Mouse (Mus musculus) G1E (cell line): Measurements from ENCODE around the gene Gpc2. TPM values are rescaled to one million over a fixed set of nuclear protein-coding genes. Genes with fewer than 3 reads are reported as not detected.

Source experiments
- ATAC-seq: 2 replicates; pipeline ENCODE4 v1.8.0; 2016; ENCODE audit warnings: mild to moderate bottlenecking; ENCODE audit not compliant: insufficient number of reproducible peaks, poor library complexity, low FRiP score, severe bottlenecking; ENCODE audit errors: extremely low read depth
- DNase-seq: peaks from one replicate; pipeline ENCODE4 v3.0.0; 2012; ENCODE audit warnings: low spot score
- H3K27me3 ChIP-seq: 2 replicates; pipeline ENCODE4 v1.6.1; 2012; ENCODE audit warnings: mild to moderate bottlenecking, low read length, inconsistent platforms; ENCODE audit not compliant: insufficient read depth
- H3K36me3 ChIP-seq: replicated peaks from 2 replicates; pipeline ENCODE3; 2012; ENCODE audit warnings: mild to moderate bottlenecking, inconsistent platforms
- H3K4me1 ChIP-seq: 2 replicates; pipeline ENCODE4 v1.6.1; 2012; ENCODE audit warnings: low read depth, low read length, inconsistent platforms, mixed read lengths; ENCODE audit not compliant: insufficient read depth
- H3K4me3 ChIP-seq: 2 replicates; pipeline ENCODE4 v1.5.1; 2012; ENCODE audit warnings: low read depth, mild to moderate bottlenecking, inconsistent platforms, low read length, moderate library complexity, mixed read lengths
- H3K9me3 ChIP-seq: replicated peaks from 2 replicates; pipeline ENCODE4 v1.6.1; 2012; ENCODE audit warnings: inconsistent platforms
- CTCF ChIP-seq: IDR thresholded peaks from 2 replicates; pipeline ENCODE4 v1.5.1; 2012; ENCODE audit warnings: low read depth, low read length, inconsistent platforms, mixed read lengths
- GATA1 ChIP-seq: IDR thresholded peaks from 2 replicates; pipeline ENCODE4 v1.6.1; 2012; ENCODE audit warnings: borderline replicate concordance, low read length, inconsistent platforms, mixed read lengths
- GATA2 ChIP-seq: IDR thresholded peaks from 2 replicates; pipeline ENCODE4 v1.6.1; 2012; ENCODE audit warnings: low read depth, low read length, inconsistent platforms, borderline replicate concordance
- POLR2AphosphoS5 ChIP-seq: IDR thresholded peaks from 2 replicates; pipeline ENCODE4 v1.6.1; 2012; ENCODE audit warnings: low read depth, low read length, inconsistent platforms; ENCODE audit not compliant: insufficient replicate concordance
- TAL1 ChIP-seq: conservative IDR thresholded peaks from 2 replicates; pipeline ENCODE4 v1.6.1; 2012; ENCODE audit warnings: low read depth, low read length, inconsistent platforms, mixed read lengths
- polyA plus RNA-seq: library from polyadenylated mRNA; stranded (reverse); fragments of >175 nt; gene quantifications from 2 replicates; pipeline ENCODE4 v1.2.3, GENCODE M21; 2012
- total RNA-seq, 2 experiments: library from RNA; stranded (forward) in 1 of 2; stranded (reverse) in 1 of 2; fragments of 200-1000 nt in 1 of 2; fragments of >200 nt in 1 of 2; fragmentation: Nextera tagmentation in 1 of 2; gene quantifications; 2 replicates each; pipeline ENCODE4 v1.2.3; 2014 to 2017

Gene Gpc2
- total and polyA plus RNA-seq, 3 experiments: not detected

- peak overlapping the region; percentile 69; the same call in 1 of the 2 replicates for H3K4me3 ChIP-seq
- peaks cover 86% of the 10 kb centered on the region for H3K4me1 ChIP-seq
- DNase-seq (no peak), ATAC-seq (no peak)
- no peaks in the 10 kb centered on the region for H3K27me3 ChIP-seq
- peaks cover 65% of the 10 kb centered on the region for H3K36me3 ChIP-seq
- TF ChIP-seq CTCF: no peak
- no peak for TF ChIP-seq GATA1
- no peak for TF ChIP-seq POLR2AphosphoS5
- no peak for TF ChIP-seq TAL1
- TF ChIP-seq GATA2: no peak
- H3K9me3 ChIP-seq: no peaks in the 10 kb centered on the region
Measured at GRCm38 (mm10) chr5:138258542-138258941, 21.3 kb downstream of the Gpc2 start.

GRCm38 (mm10) chr5:138258078-138258477 is 21.7 kb downstream of the Gpc2 start:
- DNase-seq (no peak), ATAC-seq (no peak)
- H3K9me3 ChIP-seq: 0 out of 2 replicates have a peak, but pooled peaks cover under 1% of the 10 kb centered on the region
- H3K36me3 ChIP-seq: peaks cover 65% of the 10 kb centered on the region
- no peak overlapping the region; the same call in 1 of the 2 replicates for H3K4me3 ChIP-seq
- H3K27me3 ChIP-seq: no peaks in the 10 kb centered on the region
- TF ChIP-seq POLR2AphosphoS5 (no peak), GATA1 (no peak), GATA2 (no peak), TAL1 (no peak), CTCF (no peak)
- peaks cover 84% of the 10 kb centered on the region for H3K4me1 ChIP-seq

- ATAC-seq (no peak), DNase-seq (no peak)
- peaks cover 80% of the 10 kb centered on the region for H3K4me1 ChIP-seq
- H3K27me3 ChIP-seq: no peaks in the 10 kb centered on the region
- 0 out of 2 replicates have a peak, but pooled peaks cover 3% of the 10 kb centered on the region for H3K9me3 ChIP-seq
- TF ChIP-seq GATA2 (no peak), POLR2AphosphoS5 (no peak), TAL1 (no peak), CTCF (no peak), GATA1 (no peak)
- peaks cover 61% of the 10 kb centered on the region for H3K36me3 ChIP-seq
- H3K4me3 ChIP-seq: no peak overlapping the region; the same call in 1 of the 2 replicates
Measured at GRCm38 (mm10) chr5:138257585-138257978, 22.2 kb downstream of the Gpc2 start.

- ATAC-seq: no peak
- TF ChIP-seq GATA2 (no peak), TAL1 (no peak), POLR2AphosphoS5 (no peak), CTCF (no peak)
- no peak overlapping the region; the same call in 1 of the 2 replicates for H3K4me3 ChIP-seq
- H3K36me3 ChIP-seq: peaks cover 56% of the 10 kb centered on the region
- DNase-seq: no peak
- H3K27me3 ChIP-seq: no peaks in the 10 kb centered on the region
- H3K4me1 ChIP-seq: peaks cover 74% of the 10 kb centered on the region
- 0 out of 2 replicates have a peak, but pooled peaks cover 3% of the 10 kb centered on the region for H3K9me3 ChIP-seq
Measured at GRCm38 (mm10) chr5:138256966-138257584, 22.7 kb downstream of the Gpc2 start.

- peaks cover 64% of the 10 kb centered on the region for H3K4me1 ChIP-seq
- peak overlapping the region; percentile 74 for H3K4me3 ChIP-seq
- peaks cover 46% of the 10 kb centered on the region for H3K36me3 ChIP-seq
- DNase-seq: no peak
- H3K27me3 ChIP-seq: 0 out of 2 replicates have a peak, but pooled peaks cover 2% of the 10 kb centered on the region
- TF ChIP-seq GATA2 (no peak), POLR2AphosphoS5 (no peak), CTCF (no peak), GATA1 (no peak), TAL1 (no peak)
- H3K9me3 ChIP-seq: 0 out of 2 replicates have a peak, but pooled peaks cover 3% of the 10 kb centered on the region
- ATAC-seq: no peak; the same call in 1 of the 2 replicates
Measured at GRCm38 (mm10) chr5:138256094-138256467, 23.7 kb downstream of the Gpc2 start.

- peaks cover 43% of the 10 kb centered on the region for H3K36me3 ChIP-seq
- H3K27me3 ChIP-seq: 0 out of 2 replicates have a peak, but pooled peaks cover 4% of the 10 kb centered on the region
- peak within 1 kb of the TSS; percentile 74 for H3K4me3 ChIP-seq
- TF ChIP-seq POLR2AphosphoS5 (no peak), CTCF (no peak), GATA1 (no peak)
- peaks cover 59% of the 10 kb centered on the region for H3K4me1 ChIP-seq
- DNase-seq (peak; percentile 95), ATAC-seq (peak; percentile 93)
- H3K9me3 ChIP-seq: 0 out of 2 replicates have a peak, but pooled peaks cover 3% of the 10 kb centered on the region
Measured at GRCm38 (mm10) chr5:138255353-138256093, 24.3 kb downstream of the Gpc2 start, which contains the start of gene Lamtor4. Gene Lamtor4, plus strand, starts transcription at chr5:138255482.
